ENCODE assay signal across 10 mouse cellular contexts in genomic region chr8:71680471-71680870, GRCm38 (mm10). TPM values are rescaled to one million over a fixed set of nuclear protein-coding genes. Genes with fewer than 3 reads are reported as not detected.
A peak's percentile ranks its signal among the peaks of the same experiment; 100 is the strongest.
DNase-seq lines count a peak whose midpoint lies in the region; ATAC-seq lines count a peak whose summit lies in the region.
"Had no signal": no experiment of that assay in that cellular context is flagged by ENCODE, and none has a peak within 500 bp of the region (broad histone marks: within the 10 kb centered on the region; RNA-seq: fewer than 3 reads in every experiment).

No protein-coding gene starts in this region.

- no peak overlapping the region for H3K4me2 ChIP-seq in hindbrain, embryonic 12.5 days (replicated peaks)
- peak overlapping the region; percentile 9; the same call in 1 of the 2 replicates for H3K4me2 ChIP-seq in embryonic facial prominence, embryonic 13.5 days
- H3K4me2 ChIP-seq in limb, embryonic 13.5 days (replicated peaks) = 0 out of 2 replicates have a peak overlapping the region, but pooled peaks have one; percentile 11

- H3K9me3 ChIP-seq in hindbrain, embryonic 10.5 days = no peaks in the 10 kb centered on the region
- 0 out of 2 replicates have a peak, but pooled peaks cover 4% of the 10 kb centered on the region for H3K9me3 ChIP-seq in hindbrain, embryonic 12.5 days (replicated peaks)
- H3K9me3 ChIP-seq in embryonic facial prominence, embryonic 13.5 days = no peaks in the 10 kb centered on the region
- no peaks in the 10 kb centered on the region for H3K9me3 ChIP-seq in limb, embryonic 13.5 days

- peak overlapping the region; percentile 29 for H3K4me3 ChIP-seq in hindbrain, embryonic 10.5 days
- no peak overlapping the region; the same call in 1 of the 2 replicates for H3K4me3 ChIP-seq in hindbrain, embryonic 12.5 days
- H3K4me3 ChIP-seq in embryonic facial prominence, embryonic 13.5 days = 0 out of 2 replicates have a peak overlapping the region, but pooled peaks have one; percentile 31
- H3K4me3 ChIP-seq in limb, embryonic 13.5 days = no peak overlapping the region
- H3K4me3 ChIP-seq: myocyte had no signal

- peaks cover 100% of the 10 kb centered on the region for H3K27me3 ChIP-seq in hindbrain, embryonic 10.5 days (ENCODE audit: insufficient read depth, poor library complexity, severe bottlenecking)
- H3K27me3 ChIP-seq in hindbrain, embryonic 12.5 days = peaks cover 99% of the 10 kb centered on the region
- H3K27me3 ChIP-seq in embryonic facial prominence, embryonic 13.5 days = peaks cover 97% of the 10 kb centered on the region
- H3K27me3 ChIP-seq in limb, embryonic 13.5 days = peaks cover 99% of the 10 kb centered on the region

- no peak overlapping the region for H3K27ac ChIP-seq in hindbrain, embryonic 10.5 days
- no peak overlapping the region for H3K27ac ChIP-seq in hindbrain, embryonic 12.5 days
- no peak overlapping the region for H3K27ac ChIP-seq in embryonic facial prominence, embryonic 13.5 days
- H3K27ac ChIP-seq in limb, embryonic 13.5 days = no peak overlapping the region

- DNase-seq in hindbrain, embryonic 10.5 days (ENCODE audit: low spot score) = no peak
- peak; percentile 48 for DNase-seq in ZHBTc4 (ENCODE audit: low read depth, low spot score)
- DNase-seq in yolk sac, embryonic 10.5 days (ENCODE audit: low spot score) = no peak
- no peak for DNase-seq in spleen, postnatal 4 days (ENCODE audit: low spot score in 2 of 2)
- DNase-seq: heart, postnatal 36 days had no signal

- H3K4me1 ChIP-seq in hindbrain, embryonic 10.5 days (replicated peaks) = peaks cover 37% of the 10 kb centered on the region
- peaks cover 19% of the 10 kb centered on the region for H3K4me1 ChIP-seq in hindbrain, embryonic 12.5 days
- H3K4me1 ChIP-seq in embryonic facial prominence, embryonic 13.5 days = peaks cover 29% of the 10 kb centered on the region
- peaks cover 28% of the 10 kb centered on the region for H3K4me1 ChIP-seq in limb, embryonic 13.5 days

- no peak overlapping the region for H3K9ac ChIP-seq in hindbrain, embryonic 12.5 days
- peak overlapping the region; percentile 37; the same call in 1 of the 2 replicates for H3K9ac ChIP-seq in embryonic facial prominence, embryonic 13.5 days
- H3K9ac ChIP-seq in limb, embryonic 13.5 days = no peak overlapping the region

- H3K36me3 ChIP-seq in hindbrain, embryonic 10.5 days = no peaks in the 10 kb centered on the region
- H3K36me3 ChIP-seq in hindbrain, embryonic 12.5 days = no peaks in the 10 kb centered on the region
- H3K36me3 ChIP-seq in embryonic facial prominence, embryonic 13.5 days = no peaks in the 10 kb centered on the region
- H3K36me3 ChIP-seq in limb, embryonic 13.5 days = no peaks in the 10 kb centered on the region

- no peak for ATAC-seq in hindbrain, embryonic 12.5 days (ENCODE audit: low FRiP score)
- no peak for ATAC-seq in embryonic facial prominence, embryonic 13.5 days (ENCODE audit: insufficient number of reproducible peaks, insufficient read depth, low FRiP score, low TSS enrichment, low read depth)
- no peak for ATAC-seq in limb, embryonic 13.5 days (ENCODE audit: low FRiP score, low read depth)

- 4% methylated on average over 21 of the region's 21 CpGs for WGBS in hindbrain, embryonic 10.5 days
- 5% methylated on average over 20 of the region's 21 CpGs for WGBS in hindbrain, embryonic 12.5 days
- WGBS in embryonic facial prominence, embryonic 13.5 days = 4% methylated on average over 21 of the region's 21 CpGs
- 4% methylated on average over 21 of the region's 21 CpGs for WGBS in limb, embryonic 13.5 days

RNA-seq across cellular contexts. Expression of gene Jak3, which starts 4.4 kb away (rescaled TPM):
- 3.2 and 3.6 TPM in 2 replicates for polyA plus RNA-seq in hindbrain, embryonic 10.5 days (2016; fragmentation: Nextera tagmentation; extraction: Ambion mirVana)
- polyA plus RNA-seq in hindbrain, embryonic 12.5 days (2016; fragmentation: Nextera tagmentation; extraction: Ambion mirVana) = 3.7 and 3.8 TPM in 2 replicates
- 3.7 and 3.9 TPM in 2 replicates for polyA plus RNA-seq in embryonic facial prominence, embryonic 13.5 days (2015; fragmentation: Nextera tagmentation; extraction: Ambion mirVana)
- 3.4 and 4.2 TPM in 2 replicates for polyA plus RNA-seq in limb, embryonic 13.5 days (2015; fragmentation: Nextera tagmentation; extraction: Ambion mirVana)

RNA-seq across cellular contexts. Expression of gene Insl3, which starts 8.5 kb away (rescaled TPM):
- 0.37 and 0.58 TPM in 2 replicates for polyA plus RNA-seq in hindbrain, embryonic 10.5 days (2016; fragmentation: Nextera tagmentation; extraction: Ambion mirVana)
- polyA plus RNA-seq in hindbrain, embryonic 12.5 days (2016; fragmentation: Nextera tagmentation; extraction: Ambion mirVana) = 0.69 TPM in 1 of 2 replicates, not detected in the other
- polyA plus RNA-seq in embryonic facial prominence, embryonic 13.5 days (2015; fragmentation: Nextera tagmentation; extraction: Ambion mirVana) = 0.89 TPM in 1 of 2 replicates, not detected in the other
- 0.48 and 0.55 TPM in 2 replicates for polyA plus RNA-seq in limb, embryonic 13.5 days (2015; fragmentation: Nextera tagmentation; extraction: Ambion mirVana)
- polyA plus RNA-seq: limb, embryonic 11.5 days had no signal

RNA-seq across cellular contexts. Expression of gene Unc13a, which starts 8.9 kb away (rescaled TPM):
- 4.4 and 8.4 TPM in 2 replicates for polyA plus RNA-seq in hindbrain, embryonic 10.5 days (2016; fragmentation: Nextera tagmentation; extraction: Ambion mirVana)
- polyA plus RNA-seq in hindbrain, embryonic 12.5 days (2016; fragmentation: Nextera tagmentation; extraction: Ambion mirVana) = 13.9 and 16.1 TPM in 2 replicates
- 0.87 and 1.2 TPM in 2 replicates for polyA plus RNA-seq in embryonic facial prominence, embryonic 13.5 days (2015; fragmentation: Nextera tagmentation; extraction: Ambion mirVana)
- polyA plus RNA-seq in limb, embryonic 13.5 days (2015; fragmentation: Nextera tagmentation; extraction: Ambion mirVana) = 0.75 and 0.77 TPM in 2 replicates

RNA-seq across cellular contexts. Expression of gene B3gnt3, which starts 21.1 kb away (rescaled TPM):
- polyA plus RNA-seq in hindbrain, embryonic 10.5 days (2016; fragmentation: Nextera tagmentation; extraction: Ambion mirVana) = 0.64 and 1.0 TPM in 2 replicates
- polyA plus RNA-seq in hindbrain, embryonic 12.5 days (2016; fragmentation: Nextera tagmentation; extraction: Ambion mirVana) = 0.59 and 0.86 TPM in 2 replicates
- 0.63 and 0.89 TPM in 2 replicates for polyA plus RNA-seq in embryonic facial prominence, embryonic 13.5 days (2015; fragmentation: Nextera tagmentation; extraction: Ambion mirVana)
- 0.77 and 0.92 TPM in 2 replicates for polyA plus RNA-seq in limb, embryonic 13.5 days (2015; fragmentation: Nextera tagmentation; extraction: Ambion mirVana)

RNA-seq across cellular contexts. Expression of gene Fcho1, which starts 45.0 kb away (rescaled TPM):
- polyA plus RNA-seq in hindbrain, embryonic 10.5 days (2016; fragmentation: Nextera tagmentation; extraction: Ambion mirVana) = 16.7 and 26.9 TPM in 2 replicates
- 38.4 and 39.4 TPM in 2 replicates for polyA plus RNA-seq in hindbrain, embryonic 12.5 days (2016; fragmentation: Nextera tagmentation; extraction: Ambion mirVana)
- polyA plus RNA-seq in embryonic facial prominence, embryonic 13.5 days (2015; fragmentation: Nextera tagmentation; extraction: Ambion mirVana) = 4.3 and 5.5 TPM in 2 replicates
- 4.0 and 4.8 TPM in 2 replicates for polyA plus RNA-seq in limb, embryonic 13.5 days (2015; fragmentation: Nextera tagmentation; extraction: Ambion mirVana)
- polyA plus RNA-seq: myocyte had no signal

Comparison
In these comparisons a context has a peak if more than half of its experiments do, and no peak if none do; other contexts are left out.
1. H3K4me3 ChIP-seq: peak in hindbrain, embryonic 10.5 days (single experiment) and embryonic facial prominence, embryonic 13.5 days (single experiment); none in hindbrain, embryonic 12.5 days (single experiment) and limb, embryonic 13.5 days (single experiment).